Mouse (Mus musculus) MEL (cell line): ENCODE measurements around the gene Tmtc4.

Experiments
- CTCF ChIP-seq, 3 experiments: IDR thresholded peaks in 2 of 3; conservative IDR thresholded peaks in 1 of 3; 2 replicates each; pipeline ENCODE4 v1.5.1; 2011 to 2012; ENCODE audit warnings: low read length in 3 of 3, low read depth in 2 of 3, mild to moderate bottlenecking in 2 of 3, improper control_type of control experiment in 1 of 3, inconsistent platforms in 1 of 3, mixed read lengths in 1 of 3, moderate library complexity in 1 of 3; ENCODE audit not compliant: control insufficient read depth in 1 of 3, insufficient read depth in 1 of 3, poor library complexity in 1 of 3, severe bottlenecking in 1 of 3
- E2F4 ChIP-seq: IDR thresholded peaks from 2 replicates; pipeline ENCODE4 v1.6.1; 2011; ENCODE audit warnings: low read depth, low read length, improper control_type of control experiment, borderline replicate concordance
- NRF1 ChIP-seq: IDR thresholded peaks from 2 replicates; pipeline ENCODE4 v1.6.1; 2014; ENCODE audit warnings: low read depth, mild to moderate bottlenecking, inconsistent platforms, low read length, improper control_type of control experiment, moderate library complexity; ENCODE audit not compliant: poor library complexity, insufficient read depth, severe bottlenecking
- RCOR1 ChIP-seq: IDR thresholded peaks from 2 replicates; pipeline ENCODE4 v1.6.1; 2012; ENCODE audit warnings: low read depth, mild to moderate bottlenecking, inconsistent platforms, low read length, improper control_type of control experiment
- ZC3H11A ChIP-seq: IDR thresholded peaks from 2 replicates; pipeline ENCODE4 v1.6.1; 2012; ENCODE audit warnings: low read depth, mild to moderate bottlenecking, inconsistent platforms, low read length, improper control_type of control experiment

DNA sequence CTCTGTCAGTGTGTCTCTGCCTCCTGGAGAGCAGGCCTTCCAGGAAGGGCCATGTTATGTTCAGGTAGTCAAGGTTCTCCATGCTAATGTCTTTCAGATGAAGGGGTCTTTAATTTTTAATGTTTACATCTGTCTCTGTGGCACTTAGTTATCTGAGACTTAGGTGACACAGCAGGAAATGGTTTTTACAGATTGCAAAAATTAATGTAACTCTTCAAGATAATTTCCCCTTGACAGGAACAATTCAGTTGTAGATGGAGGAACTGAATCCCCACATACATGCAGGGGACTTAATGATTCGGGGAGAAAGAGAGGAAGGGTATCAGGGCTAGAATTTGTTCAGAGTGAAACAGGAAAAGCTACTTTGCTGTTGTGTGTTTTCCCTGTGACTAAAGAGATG lies 96.6 kb downstream of the Tmtc4 start:
- TF ChIP-seq NRF1 (no peak), RCOR1 (peak; percentile 56; the same call in 1 of the 2 replicates), CTCF (IDR thresholded peaks at IDR 0.05 in 2 of 3, conservative IDR thresholded peaks at IDR 0.05 in 1 of 3; ENCODE audit: control insufficient read depth in 1 of 3, insufficient read depth in 1 of 3, low read depth in 2 of 3, low read length in 3 of 3, poor library complexity in 1 of 3, severe bottlenecking in 1 of 3) (no peak), E2F4 (no peak), ZC3H11A (no peak)
